ENCODE assay signal across 10 mouse cellular contexts in the genomic region with DNA sequence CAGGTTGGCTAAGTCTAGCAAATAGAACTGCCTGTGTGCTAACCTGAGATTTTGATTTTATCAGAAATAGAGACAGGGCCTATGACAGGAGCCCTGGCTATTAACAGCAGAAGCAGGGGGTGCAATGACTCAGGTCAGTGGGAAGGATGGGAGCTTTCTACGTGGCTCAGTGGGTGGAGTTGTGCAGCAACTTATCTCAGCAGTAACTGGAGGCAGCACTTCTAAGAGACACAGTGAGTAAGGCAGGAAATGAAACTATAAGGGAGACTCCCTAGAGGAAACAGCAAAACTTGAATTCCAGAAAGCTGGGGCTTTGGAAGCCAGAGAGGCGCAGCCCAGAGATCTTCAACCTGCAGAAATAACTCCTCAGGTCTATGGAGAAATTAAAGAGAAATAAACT. TPM values are rescaled to one million over a fixed set of nuclear protein-coding genes. Genes with fewer than 3 reads are reported as not detected.
A peak's percentile ranks its signal among the peaks of the same experiment; 100 is the strongest.
DNase-seq lines count a peak whose midpoint lies in the region; ATAC-seq lines count a peak whose summit lies in the region.
"Had no signal": no experiment of that assay in that cellular context is flagged by ENCODE, and none has a peak within 500 bp of the region (broad histone marks: within the 10 kb centered on the region; RNA-seq: fewer than 3 reads in every experiment).

No protein-coding gene starts in this region.

- 25% methylated on average over 2 of the region's 2 CpGs for WGBS in heart, embryonic 12.5 days
- 34% methylated on average over 2 of the region's 2 CpGs for WGBS in lung, embryonic 16.5 days

- no peak overlapping the region for H3K9ac ChIP-seq in heart, embryonic 12.5 days
- H3K9ac ChIP-seq in lung, embryonic 16.5 days (ENCODE audit: low read length): no peak overlapping the region
- H3K9ac ChIP-seq: midbrain, embryonic 12.5 days had no signal

- no peaks in the 10 kb centered on the region for H3K36me3 ChIP-seq in heart, embryonic 12.5 days
- H3K36me3 ChIP-seq in lung, embryonic 16.5 days (ENCODE audit: control insufficient read depth, insufficient read depth, low read length): no peaks in the 10 kb centered on the region
- H3K36me3 ChIP-seq: midbrain, embryonic 12.5 days had no signal

- H3K27me3 ChIP-seq in heart, embryonic 12.5 days (replicated peaks): no peaks in the 10 kb centered on the region
- no peaks in the 10 kb centered on the region for H3K27me3 ChIP-seq in lung, embryonic 16.5 days (ENCODE audit: control insufficient read depth, insufficient read depth, low read depth, low read length)
- H3K27me3 ChIP-seq: midbrain, embryonic 12.5 days had no signal

- peak; percentile 9 for DNase-seq in embryo, embryonic 11 days
- no peak for DNase-seq in embryo, embryonic 10 days (ENCODE audit: low spot score)
- no peak for DNase-seq in cerebellum, adult 9-11 months
- DNase-seq in layer of hippocampus, adult 9-10 months (ENCODE audit: low spot score): no peak
- no peak for DNase-seq in kidney, adult 9 months

- ATAC-seq in CD4-positive, CD25-positive, alpha-beta regulatory T cell, adult 4 months: peak; percentile 94
- ATAC-seq in heart, embryonic 12.5 days (ENCODE audit: insufficient number of reproducible peaks, low FRiP score): peak; percentile 89
- 0 out of 2 replicates have a peak, but pooled peaks have one; percentile 7 for ATAC-seq in lung, embryonic 16.5 days (ENCODE audit: low read depth)
- ATAC-seq: hindbrain, postnatal 0 days had no signal

- H3K4me2 ChIP-seq in heart, embryonic 12.5 days: no peak overlapping the region
- H3K4me2 ChIP-seq in lung, embryonic 16.5 days (ENCODE audit: low read depth, low read length): no peak overlapping the region
- H3K4me2 ChIP-seq: midbrain, embryonic 12.5 days had no signal

- no peak overlapping the region for H3K27ac ChIP-seq in heart, embryonic 12.5 days (ENCODE audit: poor library complexity, severe bottlenecking)
- H3K27ac ChIP-seq in lung, embryonic 16.5 days (ENCODE audit: low read length): peak overlapping the region; percentile 7; the same call in 1 of the 2 replicates
- H3K27ac ChIP-seq: hindbrain, postnatal 0 days; midbrain, embryonic 12.5 days had no signal

- H3K4me3 ChIP-seq in heart, embryonic 12.5 days: no peak overlapping the region
- no peak overlapping the region for H3K4me3 ChIP-seq in lung, embryonic 16.5 days (ENCODE audit: low read length)
- H3K4me3 ChIP-seq: midbrain, embryonic 12.5 days had no signal

- H3K4me1 ChIP-seq in heart, embryonic 12.5 days (replicated peaks): peaks cover 17% of the 10 kb centered on the region
- H3K4me1 ChIP-seq in lung, embryonic 16.5 days (replicated peaks; ENCODE audit: control insufficient read depth, insufficient read depth, low read length): peaks cover 18% of the 10 kb centered on the region
- H3K4me1 ChIP-seq: midbrain, embryonic 12.5 days had no signal

- no peaks in the 10 kb centered on the region for H3K9me3 ChIP-seq in heart, embryonic 12.5 days (replicated peaks)
- no peaks in the 10 kb centered on the region for H3K9me3 ChIP-seq in lung, embryonic 16.5 days (ENCODE audit: control insufficient read depth, low read length)
- H3K9me3 ChIP-seq: midbrain, embryonic 12.5 days had no signal

RNA-seq across cellular contexts. Expression of gene Peli1, which starts 8.4 kb away (rescaled TPM):
- polyA plus RNA-seq in CD4-positive, CD25-positive, alpha-beta regulatory T cell, adult 4 months (2017; shearing (Covaris generic)): 10 to 100 TPM; 72.2 to 96.4 TPM
- 31.0 and 32.1 TPM in 2 replicates for polyA plus RNA-seq in heart, embryonic 12.5 days (2016; fragmentation: Nextera tagmentation; extraction: Ambion mirVana)
- 47.9 and 49.4 TPM in 2 replicates for polyA plus RNA-seq in lung, embryonic 16.5 days (2015; fragmentation: Nextera tagmentation; extraction: Ambion mirVana)

Comparison
In these comparisons a context has a peak if more than half of its experiments do, and no peak if none do; other contexts are left out.
1. ATAC-seq: peak in every context shown above with its lines; median percentile 94 in CD4-positive, CD25-positive, alpha-beta regulatory T cell, adult 4 months; 89 in heart, embryonic 12.5 days; 7 in lung, embryonic 16.5 days.